Mouse (Mus musculus) lung, postnatal 36 days (tissue): ENCODE data around the gene Fkbp10.

Experiments used
- DNase-seq: peaks from one replicate; pipeline ENCODE4 v3.0.0; 2022; ENCODE audit warnings: mixed read lengths

The Fkbp10 gene

DNA sequence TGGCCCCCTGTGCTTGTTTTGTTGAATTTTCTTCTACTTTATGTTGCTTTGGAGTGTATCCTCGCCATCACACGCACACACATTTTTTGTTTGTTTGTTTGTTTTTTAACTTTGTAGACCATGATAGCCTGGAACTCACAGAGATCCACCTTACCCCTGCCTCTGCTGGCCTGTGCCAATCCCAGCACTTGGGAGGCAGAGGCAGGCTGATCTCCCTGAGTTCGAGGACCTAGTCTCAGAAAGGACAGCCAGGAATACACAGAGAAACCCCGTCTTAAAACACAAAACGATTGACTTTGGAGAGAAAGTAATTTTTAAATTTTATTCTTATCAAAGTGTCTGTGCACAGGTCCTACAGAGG lies 57.4 kb downstream of the Fkbp10 start:
- no peak for DNase-seq
